Mouse (Mus musculus) cerebellum, postnatal 25 days (tissue): ENCODE results near the gene Kif3b.
"Not testable (repeated sequence)": the region's sequence is repeated elsewhere in the genome, so short reads cannot be mapped to it uniquely, and the experiment has no call there.

Source experiments
- DNase-seq, 2 experiments: peaks; one replicate each; pipeline ENCODE4 v3.0.0; 2021; ENCODE audit warnings: mixed read lengths in 2 of 2

The Kif3b gene

GRCm38 (mm10) chr2:153290938-153291928, at the start of gene Kif3b:
Kif3b (plus strand) TSS chr2:153291413.
- DNase-seq = peak; percentile 86 to 90

GRCm38 (mm10) chr2:153242156-153242555, 49.1 kb upstream of the Kif3b start:
- DNase-seq = no peak

- no peak for DNase-seq
Measured at GRCm38 (mm10) chr2:153249751-153250150, 41.5 kb upstream of the Kif3b start.

GRCm38 (mm10) chr2:153256604-153257003, 34.6 kb upstream of the Kif3b start:
- no peak for DNase-seq

GRCm38 (mm10) chr2:153259030-153259863, 32.0 kb upstream of the Kif3b start:
- DNase-seq = no peak

GRCm38 (mm10) chr2:153259864-153260674, 31.1 kb upstream of the Kif3b start:
- DNase-seq = no peak

- no peak for DNase-seq
Measured at GRCm38 (mm10) chr2:153263053-153263452, 28.2 kb upstream of the Kif3b start.

GRCm38 (mm10) chr2:153267331-153267730, 23.9 kb upstream of the Kif3b start:
- no peak for DNase-seq

- DNase-seq = not testable (repeated sequence)
Measured at GRCm38 (mm10) chr2:153270231-153270915, 20.8 kb upstream of the Kif3b start.

- not testable (repeated sequence) for DNase-seq
Measured at GRCm38 (mm10) chr2:153274200-153274918, 16.9 kb upstream of the Kif3b start.

GRCm38 (mm10) chr2:153274919-153275247, 16.3 kb upstream of the Kif3b start:
- no peak for DNase-seq

- DNase-seq = not testable (repeated sequence)
Measured at GRCm38 (mm10) chr2:153275577-153275976, 15.6 kb upstream of the Kif3b start.

- no peak for DNase-seq
Measured at GRCm38 (mm10) chr2:153276440-153276839, 14.8 kb upstream of the Kif3b start.

- not testable (repeated sequence) for DNase-seq
Measured at GRCm38 (mm10) chr2:153276846-153277245, 14.4 kb upstream of the Kif3b start.

GRCm38 (mm10) chr2:153278357-153278756, 12.9 kb upstream of the Kif3b start:
- DNase-seq = no peak

GRCm38 (mm10) chr2:153283919-153284318, 7.3 kb upstream of the Kif3b start:
- no peak for DNase-seq

GRCm38 (mm10) chr2:153286524-153286923, 4.7 kb upstream of the Kif3b start:
- no peak for DNase-seq

- DNase-seq = peak in 1 of 2 experiments; percentile 52
Measured at GRCm38 (mm10) chr2:153287835-153288234, 3.4 kb upstream of the Kif3b start.

GRCm38 (mm10) chr2:153292305-153292861, 1.2 kb downstream of the Kif3b start:
- DNase-seq = no peak

GRCm38 (mm10) chr2:153295196-153295595, 4.0 kb downstream of the Kif3b start:
- DNase-seq = no peak

- DNase-seq = peak; percentile 50 to 67
Measured at GRCm38 (mm10) chr2:153297771-153298170, 6.6 kb downstream of the Kif3b start.
